Mouse (Mus musculus): ENCODE data around the gene Synj2.

GRCm38 (mm10) chr17:5897326-5898200 lies 43.5 kb upstream of the Synj2 start:
- TF ChIP-seq CTCF (IDR thresholded peaks at IDR 0.05), result no peak
- no peak for TF ChIP-seq EP300 (IDR thresholded peaks at IDR 0.05; ENCODE audit: insufficient read depth, low read depth, low read length)

Data from heart, adult 2 months (tissue).